Mouse (Mus musculus): Measurements from ENCODE around the gene Tnnc2. TPM values are rescaled to one million over a fixed set of nuclear protein-coding genes. Genes with fewer than 3 reads are reported as not detected.

The Tnnc2 gene
- polyA plus RNA-seq, 1 experiment = not detected

DNA sequence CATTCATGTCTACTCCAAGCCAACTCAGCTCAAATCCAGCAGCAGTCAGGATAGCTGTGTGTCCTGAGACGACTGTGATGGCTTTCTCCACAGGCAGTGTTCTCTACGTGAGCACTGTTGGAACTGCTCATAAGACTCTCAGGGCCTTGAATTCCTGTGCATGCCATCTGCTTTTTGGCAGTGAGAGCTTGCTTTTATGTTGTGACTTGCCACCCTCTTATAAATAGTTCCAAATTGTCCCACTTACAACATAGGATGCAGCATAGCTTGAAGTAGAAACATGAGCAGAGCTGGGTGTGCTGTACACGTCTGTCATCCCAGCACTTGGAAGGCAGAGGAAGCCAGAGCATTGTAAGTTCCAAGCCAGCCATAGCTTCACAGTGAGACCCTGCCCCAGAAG lies 13.9 kb downstream of the Tnnc2 start:
- 91% methylated on average over 3 of the region's 3 CpGs for WGBS
- Histone ChIP-seq H3K4me3 (ENCODE audit: low read depth, low read length) (no peak overlapping the region), H3K27ac (ENCODE audit: insufficient read depth, low read depth, low read length) (no peak overlapping the region), H3K27me3 (ENCODE audit: control insufficient read depth, insufficient read depth, low read length) (no peaks in the 10 kb centered on the region), H3K4me1 (ENCODE audit: control insufficient read depth, insufficient read depth, insufficient read length, low read length) (peaks cover 3% of the 10 kb centered on the region; the same call in 1 of the 2 replicates), H3K36me3 (ENCODE audit: control insufficient read depth, insufficient read depth, low read length) (peaks cover 46% of the 10 kb centered on the region)
- TF ChIP-seq CTCF (IDR thresholded peaks at IDR 0.05; ENCODE audit: extremely low read depth, insufficient read length, insufficient replicate concordance, low read depth, low read length) (no peak), POLR2A (IDR thresholded peaks at IDR 0.05; ENCODE audit: low read depth, low read length) (no peak)

DNA sequence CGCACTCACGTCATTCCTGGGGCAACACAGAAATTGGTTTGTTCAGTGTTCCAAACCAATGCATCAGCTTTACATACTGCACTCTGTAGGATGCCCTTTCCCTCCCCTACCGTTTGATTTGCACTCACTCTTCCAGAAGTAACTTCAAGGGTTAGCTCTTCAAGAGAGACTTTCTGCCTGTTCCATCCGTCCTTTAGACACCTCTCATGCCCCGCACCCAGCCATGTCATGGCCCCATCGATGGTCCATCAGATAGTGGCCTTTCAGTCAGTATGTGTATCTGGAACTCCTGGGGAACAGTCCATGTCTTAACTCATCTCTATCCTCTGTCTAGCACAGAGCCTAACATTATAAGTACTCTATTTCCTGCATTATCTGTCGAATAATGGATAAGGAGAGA lies 17.2 kb downstream of the Tnnc2 start:
- Histone ChIP-seq H3K36me3 (ENCODE audit: control insufficient read depth, insufficient read depth, low read length) (peaks cover 71% of the 10 kb centered on the region), H3K27me3 (ENCODE audit: control insufficient read depth, insufficient read depth, low read length) (no peaks in the 10 kb centered on the region), H3K4me3 (ENCODE audit: low read depth, low read length) (no peak overlapping the region), H3K4me1 (ENCODE audit: control insufficient read depth, insufficient read depth, insufficient read length, low read length) (no peaks in the 10 kb centered on the region), H3K27ac (ENCODE audit: insufficient read depth, low read depth, low read length) (no peak overlapping the region)
- TF ChIP-seq POLR2A (IDR thresholded peaks at IDR 0.05; ENCODE audit: low read depth, low read length) (no peak), CTCF (IDR thresholded peaks at IDR 0.05; ENCODE audit: extremely low read depth, insufficient read length, insufficient replicate concordance, low read depth, low read length) (no peak)
- 80% methylated on average over 7 of the region's 7 CpGs for WGBS

DNA sequence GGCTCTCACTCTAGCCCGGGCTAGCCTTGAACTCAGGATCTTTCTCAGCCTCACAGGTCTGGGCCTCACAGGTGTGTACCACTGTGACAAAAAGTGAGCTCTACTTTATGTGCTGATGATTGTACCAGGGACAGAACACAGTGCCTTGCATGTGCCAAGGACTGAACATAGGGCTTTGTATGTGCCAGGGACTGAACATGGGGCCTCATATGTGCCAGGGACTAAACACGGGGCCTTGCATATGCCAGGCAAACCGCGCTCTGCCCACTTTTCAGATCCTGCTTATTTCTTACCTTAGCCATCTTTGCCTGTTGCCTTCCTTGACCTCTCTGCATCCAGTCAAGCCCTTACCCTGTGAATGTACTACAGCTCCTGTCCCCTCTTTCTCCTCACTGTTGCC lies 17.8 kb downstream of the Tnnc2 start:
- no peak overlapping the region for H3K4me3 ChIP-seq (ENCODE audit: low read depth, low read length)
- H3K36me3 ChIP-seq (ENCODE audit: control insufficient read depth, insufficient read depth, low read length) = peaks cover 74% of the 10 kb centered on the region
- no peak for TF ChIP-seq POLR2A (IDR thresholded peaks at IDR 0.05; ENCODE audit: low read depth, low read length)
- no peak for TF ChIP-seq CTCF (IDR thresholded peaks at IDR 0.05; ENCODE audit: extremely low read depth, insufficient read length, insufficient replicate concordance, low read depth, low read length)
- no peaks in the 10 kb centered on the region for H3K27me3 ChIP-seq (ENCODE audit: control insufficient read depth, insufficient read depth, low read length)
- no peak overlapping the region for H3K27ac ChIP-seq (ENCODE audit: insufficient read depth, low read depth, low read length)
- H3K4me1 ChIP-seq (ENCODE audit: control insufficient read depth, insufficient read depth, insufficient read length, low read length) = no peaks in the 10 kb centered on the region
- 94% methylated on average over 4 of the region's 4 CpGs for WGBS

DNA sequence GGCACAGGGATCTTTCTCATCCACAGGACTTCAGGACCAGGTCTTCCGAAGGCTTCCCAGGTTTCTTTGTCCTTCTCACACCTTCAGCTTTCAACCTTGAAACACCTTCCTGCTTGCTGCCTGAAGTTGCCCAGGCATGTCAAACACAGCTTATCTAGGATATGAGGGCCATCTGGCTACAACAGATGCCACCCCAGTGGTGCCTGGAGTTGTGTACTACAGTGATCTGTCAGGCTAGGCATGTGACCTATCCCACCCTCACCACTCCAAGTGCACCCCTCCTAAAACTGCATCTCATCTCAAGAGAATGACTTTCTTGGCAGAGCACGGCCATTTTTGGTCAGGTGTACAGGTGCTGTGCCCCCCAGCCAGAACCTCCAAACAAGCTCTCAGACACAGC lies 18.3 kb downstream of the Tnnc2 start:
- H3K4me1 ChIP-seq (ENCODE audit: control insufficient read depth, insufficient read depth, insufficient read length, low read length) = no peaks in the 10 kb centered on the region
- no peak for TF ChIP-seq POLR2A (IDR thresholded peaks at IDR 0.05; ENCODE audit: low read depth, low read length)
- no peak for TF ChIP-seq CTCF (IDR thresholded peaks at IDR 0.05; ENCODE audit: extremely low read depth, insufficient read length, insufficient replicate concordance, low read depth, low read length)

DNA sequence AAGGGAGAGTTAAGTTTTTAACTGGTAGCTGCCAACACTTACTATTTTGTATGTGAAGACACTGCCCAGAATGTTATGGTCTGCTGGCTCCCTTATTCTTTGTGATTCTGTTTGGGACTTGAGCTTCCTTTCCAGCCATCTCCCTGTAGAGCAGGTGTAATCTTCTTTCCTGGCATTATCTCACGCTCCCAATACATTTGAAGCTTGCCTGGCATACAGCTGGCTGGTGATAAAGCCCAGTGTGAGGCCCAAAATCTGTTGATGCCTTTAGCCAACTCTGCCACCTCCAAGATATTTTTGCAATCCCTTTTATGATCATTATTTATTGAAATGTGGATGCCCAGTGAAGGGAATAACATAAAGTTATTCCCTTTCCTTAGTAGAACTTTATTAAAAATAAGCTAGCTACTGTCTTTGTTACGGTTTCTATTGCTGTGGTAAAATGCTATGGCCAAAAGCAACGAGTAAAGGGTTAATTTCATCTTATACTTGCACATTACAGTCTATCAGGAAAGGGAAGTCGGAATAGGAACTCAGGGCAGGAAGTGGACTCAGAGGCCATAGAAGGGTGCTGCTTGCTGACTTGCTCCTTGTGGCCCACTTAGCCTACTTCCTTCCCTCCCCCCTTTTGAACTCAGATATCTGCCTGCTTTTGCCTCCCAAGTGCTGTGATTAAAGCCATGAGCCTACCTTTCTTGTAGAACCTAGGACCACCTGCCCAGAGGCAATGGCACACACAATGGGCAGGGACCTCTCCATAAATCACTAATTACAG lies 19.5 kb downstream of the Tnnc2 start:
- whole genome bisulfite sequencing = 84% methylated on average over 4 of the region's 4 CpGs
- TF ChIP-seq CTCF (IDR thresholded peaks at IDR 0.05; ENCODE audit: extremely low read depth, insufficient read length, insufficient replicate concordance, low read depth, low read length) = no peak
- TF ChIP-seq POLR2A (IDR thresholded peaks at IDR 0.05; ENCODE audit: low read depth, low read length) = no peak
- peaks cover 78% of the 10 kb centered on the region for H3K36me3 ChIP-seq (ENCODE audit: control insufficient read depth, insufficient read depth, low read length)

More for the DNA sequence above, 18.3 kb downstream of the Tnnc2 start:
- Histone ChIP-seq H3K36me3 (ENCODE audit: control insufficient read depth, insufficient read depth, low read length) (peaks cover 77% of the 10 kb centered on the region), H3K4me3 (ENCODE audit: low read depth, low read length) (no peak overlapping the region), H3K27me3 (ENCODE audit: control insufficient read depth, insufficient read depth, low read length) (no peaks in the 10 kb centered on the region), H3K27ac (ENCODE audit: insufficient read depth, low read depth, low read length) (no peak overlapping the region)
- WGBS = 95% methylated on average over 2 of the region's 2 CpGs

DNA sequence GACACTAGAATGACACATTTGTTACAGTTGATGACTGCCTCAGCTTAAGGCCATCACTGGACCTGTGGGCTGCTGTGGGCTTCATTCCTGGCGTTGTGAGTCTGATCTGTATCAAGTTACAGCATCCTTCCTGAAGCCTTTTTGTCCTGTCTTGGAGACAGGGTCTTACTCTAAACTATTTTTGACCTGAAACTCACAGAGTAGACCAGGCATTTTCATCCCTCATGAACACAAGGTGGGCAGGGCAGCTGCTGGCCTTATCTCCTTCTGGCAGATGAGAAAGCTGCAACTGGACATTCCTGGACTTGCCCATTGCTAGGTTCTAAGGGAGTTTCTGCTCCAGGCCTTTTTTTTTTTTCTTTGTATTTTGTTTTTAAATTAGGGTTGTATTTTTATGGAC lies 21.1 kb downstream of the Tnnc2 start:
- TF ChIP-seq POLR2A (IDR thresholded peaks at IDR 0.05; ENCODE audit: low read depth, low read length) = no peak
- TF ChIP-seq CTCF (IDR thresholded peaks at IDR 0.05; ENCODE audit: extremely low read depth, insufficient read length, insufficient replicate concordance, low read depth, low read length) = no peak
- H3K27ac ChIP-seq (ENCODE audit: insufficient read depth, low read depth, low read length) = no peak overlapping the region
- peaks cover 86% of the 10 kb centered on the region for H3K36me3 ChIP-seq (ENCODE audit: control insufficient read depth, insufficient read depth, low read length)
- H3K4me1 ChIP-seq (ENCODE audit: control insufficient read depth, insufficient read depth, insufficient read length, low read length) = no peaks in the 10 kb centered on the region
- 88% methylated on average over 1 of the region's 1 CpGs for WGBS
- H3K4me3 ChIP-seq (ENCODE audit: low read depth, low read length) = no peak overlapping the region
- H3K27me3 ChIP-seq (ENCODE audit: control insufficient read depth, insufficient read depth, low read length) = no peaks in the 10 kb centered on the region

More for the DNA sequence above, 19.5 kb downstream of the Tnnc2 start:
- H3K4me3 ChIP-seq (ENCODE audit: low read depth, low read length) = no peak overlapping the region
- no peaks in the 10 kb centered on the region for H3K4me1 ChIP-seq (ENCODE audit: control insufficient read depth, insufficient read depth, insufficient read length, low read length)
- H3K27me3 ChIP-seq (ENCODE audit: control insufficient read depth, insufficient read depth, low read length) = no peaks in the 10 kb centered on the region
- no peak overlapping the region for H3K27ac ChIP-seq (ENCODE audit: insufficient read depth, low read depth, low read length)

DNA sequence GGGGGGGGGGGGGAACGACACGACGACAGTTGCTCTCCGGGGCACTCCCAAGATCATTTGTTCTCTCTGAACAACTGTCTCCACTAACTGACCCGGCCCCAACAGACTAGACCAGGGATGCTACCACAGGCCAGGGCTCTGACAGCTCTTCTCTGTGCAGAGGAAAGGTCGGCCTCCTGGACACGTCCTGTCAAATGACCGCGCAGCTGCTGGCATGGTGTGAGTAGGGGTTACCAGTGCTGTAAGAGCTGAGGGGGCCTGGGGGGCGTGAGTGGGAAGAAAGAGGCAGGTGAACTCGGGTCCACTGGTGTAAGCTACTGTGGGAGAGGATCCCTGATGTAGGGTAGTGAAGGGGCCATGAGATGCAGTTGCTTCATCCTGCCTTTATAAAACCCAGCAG lies 21.9 kb downstream of the Tnnc2 start:
- H3K27me3 ChIP-seq (ENCODE audit: control insufficient read depth, insufficient read depth, low read length) = no peaks in the 10 kb centered on the region
- H3K4me1 ChIP-seq (ENCODE audit: control insufficient read depth, insufficient read depth, insufficient read length, low read length) = no peaks in the 10 kb centered on the region
- TF ChIP-seq POLR2A (IDR thresholded peaks at IDR 0.05; ENCODE audit: low read depth, low read length) (no peak), CTCF (IDR thresholded peaks at IDR 0.05; ENCODE audit: extremely low read depth, insufficient read length, insufficient replicate concordance, low read depth, low read length) (no peak)
- H3K36me3 ChIP-seq (ENCODE audit: control insufficient read depth, insufficient read depth, low read length) = peaks cover 85% of the 10 kb centered on the region
- no peak overlapping the region for H3K4me3 ChIP-seq (ENCODE audit: low read depth, low read length)
- WGBS = 88% methylated on average over 11 of the region's 11 CpGs
- H3K27ac ChIP-seq (ENCODE audit: insufficient read depth, low read depth, low read length) = no peak overlapping the region

Data from small intestine, adult 2 months (tissue).